Mouse (Mus musculus): ENCODE measurements around the gene Synpo2. TPM values are rescaled to one million over a fixed set of nuclear protein-coding genes. Genes with fewer than 3 reads are reported as not detected.

The Synpo2 gene
- polyA plus RNA-seq, 1 experiment from 2014 or later: 5.1 TPM

DNA sequence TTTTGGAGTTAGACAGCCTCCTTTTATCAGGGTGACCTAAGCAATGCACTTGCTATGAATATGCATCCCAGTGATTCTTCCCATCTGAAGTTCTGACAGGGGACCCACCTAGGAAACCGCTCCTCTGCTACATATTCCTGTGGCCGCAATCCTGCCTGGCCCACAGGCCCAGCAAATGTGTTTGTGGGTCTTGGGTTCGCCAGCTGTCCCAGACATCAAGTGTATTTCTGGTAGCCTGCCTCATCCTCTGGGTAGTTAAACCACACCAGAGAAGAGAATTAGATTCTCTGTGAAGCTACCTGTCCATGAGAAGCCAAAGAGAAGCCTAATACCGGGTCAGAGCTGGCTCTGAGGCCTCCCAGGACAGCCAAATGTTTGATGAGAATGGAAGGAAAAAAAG, 90.0 kb downstream of the Synpo2 start:
- Histone ChIP-seq H3K4me3 (replicated peaks; ENCODE audit: low read depth, low read length) (no peak overlapping the region), H3K27ac (no peak overlapping the region), H3K9ac (ENCODE audit: low read depth, low read length) (no peak overlapping the region), H3K36me3 (ENCODE audit: insufficient read depth, low read length) (no peaks in the 10 kb centered on the region), H3K4me1 (replicated peaks; ENCODE audit: insufficient read depth, low read length) (no peaks in the 10 kb centered on the region), H3K4me2 (ENCODE audit: low read length) (no peak overlapping the region), H3K27me3 (ENCODE audit: insufficient read depth, low read length) (no peaks in the 10 kb centered on the region), H3K9me3 (replicated peaks; ENCODE audit: low read length) (no peaks in the 10 kb centered on the region)
- ATAC-seq (replicated peaks; ENCODE audit: low FRiP score, low read depth) (no peak), DNase-seq (ENCODE audit: low spot score) (no peak)
- WGBS: 88% methylated on average over 4 of the region's 4 CpGs
- no peak for TF ChIP-seq CTCF (IDR thresholded peaks at IDR 0.05; ENCODE audit: low read depth)

DNA sequence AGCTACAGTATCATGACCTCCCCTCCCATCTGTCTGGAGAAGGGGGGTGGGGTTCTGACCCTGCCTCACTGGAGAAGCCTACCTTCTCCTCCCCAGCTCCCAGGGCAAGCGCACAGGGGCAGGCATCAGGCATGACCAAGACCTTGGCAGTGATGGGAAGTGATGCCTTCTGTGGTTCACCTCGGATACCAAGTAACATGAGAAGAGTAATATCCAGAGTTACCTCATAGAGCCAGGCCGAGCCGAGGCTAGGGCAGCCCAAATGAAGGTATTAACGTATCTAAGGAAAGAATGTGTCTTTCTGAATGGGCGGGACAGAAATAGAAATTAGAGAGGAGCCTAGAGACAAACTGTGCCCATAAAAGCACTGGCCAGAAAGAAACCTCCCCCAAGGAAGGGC, 92.5 kb downstream of the Synpo2 start:
- H3K27me3 ChIP-seq (ENCODE audit: insufficient read depth, low read length): no peaks in the 10 kb centered on the region
- WGBS: 54% methylated on average over 6 of the region's 6 CpGs
- H3K9ac ChIP-seq (ENCODE audit: low read depth, low read length): no peak overlapping the region
- H3K4me3 ChIP-seq (replicated peaks; ENCODE audit: low read depth, low read length): no peak overlapping the region
- no peaks in the 10 kb centered on the region for H3K9me3 ChIP-seq (replicated peaks; ENCODE audit: low read length)
- H3K27ac ChIP-seq: no peak overlapping the region
- no peak overlapping the region for H3K4me2 ChIP-seq (ENCODE audit: low read length)
- DNase-seq (ENCODE audit: low spot score): no peak
- no peak for TF ChIP-seq CTCF (IDR thresholded peaks at IDR 0.05; ENCODE audit: low read depth)
- H3K36me3 ChIP-seq (ENCODE audit: insufficient read depth, low read length): no peaks in the 10 kb centered on the region
- ATAC-seq (replicated peaks; ENCODE audit: low FRiP score, low read depth): no peak
- H3K4me1 ChIP-seq (replicated peaks; ENCODE audit: insufficient read depth, low read length): 0 out of 2 replicates have a peak, but pooled peaks cover 2% of the 10 kb centered on the region

DNA sequence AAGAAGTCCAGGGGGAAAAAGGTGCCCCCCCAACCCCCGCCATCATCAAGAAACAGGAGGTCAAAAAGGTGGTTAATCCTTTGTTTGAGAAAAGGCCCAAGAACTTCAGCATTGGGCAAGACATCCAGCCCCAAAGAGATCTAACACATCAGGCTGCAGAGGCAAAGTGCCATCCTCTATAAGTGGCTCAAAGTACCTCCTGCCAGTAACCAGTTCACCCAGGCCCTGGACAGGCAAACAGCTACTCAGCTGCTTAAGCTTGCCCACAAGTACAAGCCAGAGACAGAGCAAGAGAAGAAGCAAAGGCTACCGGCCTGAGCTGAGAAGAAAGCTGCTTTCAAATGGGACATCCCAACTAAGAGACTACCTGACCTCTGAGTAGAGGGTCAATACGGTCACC, 93.7 kb downstream of the Synpo2 start:
- no peak overlapping the region for H3K4me3 ChIP-seq (replicated peaks; ENCODE audit: low read depth, low read length)
- H3K9ac ChIP-seq (ENCODE audit: low read depth, low read length): no peak overlapping the region
- no peaks in the 10 kb centered on the region for H3K36me3 ChIP-seq (ENCODE audit: insufficient read depth, low read length)
- H3K27ac ChIP-seq: no peak overlapping the region
- no peaks in the 10 kb centered on the region for H3K27me3 ChIP-seq (ENCODE audit: insufficient read depth, low read length)
- WGBS: 84% methylated on average over 3 of the region's 3 CpGs
- H3K9me3 ChIP-seq (replicated peaks; ENCODE audit: low read length): no peaks in the 10 kb centered on the region
- no peak for DNase-seq (ENCODE audit: low spot score)
- no peak for TF ChIP-seq CTCF (IDR thresholded peaks at IDR 0.05; ENCODE audit: low read depth)
- no peak for ATAC-seq (replicated peaks; ENCODE audit: low FRiP score, low read depth)
- H3K4me2 ChIP-seq (ENCODE audit: low read length): no peak overlapping the region
- H3K4me1 ChIP-seq (replicated peaks; ENCODE audit: insufficient read depth, low read length): 0 out of 2 replicates have a peak, but pooled peaks cover 3% of the 10 kb centered on the region

DNA sequence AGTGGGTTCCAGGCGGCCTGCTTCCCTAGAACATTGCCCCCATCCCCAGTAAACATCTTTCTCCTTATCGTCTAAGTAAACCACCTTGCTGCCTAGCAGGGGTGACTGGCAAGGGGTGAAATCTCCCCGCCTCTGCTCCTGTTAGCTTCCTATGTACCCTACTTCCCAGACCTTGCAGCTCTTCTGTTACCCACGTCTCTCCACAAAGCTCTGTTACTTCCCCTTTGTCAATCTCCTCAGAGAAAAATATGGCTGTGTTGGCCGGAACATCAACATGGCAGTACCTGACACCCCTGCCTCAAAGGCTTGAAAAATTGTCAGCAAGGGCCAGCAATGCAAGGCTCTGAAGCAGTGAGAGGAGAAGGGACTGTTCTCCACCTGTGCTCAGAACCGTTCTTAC, 94.9 kb downstream of the Synpo2 start:
- H3K27me3 ChIP-seq (ENCODE audit: insufficient read depth, low read length): no peaks in the 10 kb centered on the region
- H3K9ac ChIP-seq (ENCODE audit: low read depth, low read length): no peak overlapping the region
- no peaks in the 10 kb centered on the region for H3K9me3 ChIP-seq (replicated peaks; ENCODE audit: low read length)
- TF ChIP-seq CTCF (IDR thresholded peaks at IDR 0.05; ENCODE audit: low read depth): no peak
- 81% methylated on average over 6 of the region's 6 CpGs for WGBS
- no peak overlapping the region for H3K4me3 ChIP-seq (replicated peaks; ENCODE audit: low read depth, low read length)
- H3K27ac ChIP-seq: no peak overlapping the region
- no peaks in the 10 kb centered on the region for H3K36me3 ChIP-seq (ENCODE audit: insufficient read depth, low read length)
- H3K4me1 ChIP-seq (replicated peaks; ENCODE audit: insufficient read depth, low read length): 0 out of 2 replicates have a peak, but pooled peaks cover 3% of the 10 kb centered on the region
- DNase-seq (ENCODE audit: low spot score) (no peak), ATAC-seq (replicated peaks; ENCODE audit: low FRiP score, low read depth) (no peak)
- H3K4me2 ChIP-seq (ENCODE audit: low read length): no peak overlapping the region

DNA sequence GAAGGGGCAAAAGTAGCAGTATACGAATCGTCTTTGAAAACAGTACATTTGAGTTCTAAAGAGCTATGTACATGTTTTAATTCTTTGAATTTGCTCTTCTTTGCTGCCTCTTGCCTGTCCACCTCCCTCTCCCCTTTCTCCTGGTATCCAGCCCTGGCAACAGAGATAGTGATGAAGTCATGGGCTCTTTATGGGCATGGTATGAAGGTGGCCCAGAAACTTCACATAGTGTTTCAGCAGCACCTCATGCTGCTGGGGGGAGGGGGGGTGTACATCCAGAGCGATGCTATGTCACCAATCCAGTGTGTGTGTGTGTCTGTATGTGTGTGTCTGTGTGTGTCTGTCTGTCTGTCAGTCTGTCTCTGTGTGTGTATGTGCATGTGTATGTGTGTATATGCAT, 95.8 kb downstream of the Synpo2 start:
- H3K4me3 ChIP-seq (replicated peaks; ENCODE audit: low read depth, low read length): no peak overlapping the region
- no peak overlapping the region for H3K9ac ChIP-seq (ENCODE audit: low read depth, low read length)
- no peak overlapping the region for H3K27ac ChIP-seq
- H3K36me3 ChIP-seq (ENCODE audit: insufficient read depth, low read length): no peaks in the 10 kb centered on the region
- TF ChIP-seq CTCF (IDR thresholded peaks at IDR 0.05; ENCODE audit: low read depth): no peak
- DNase-seq (ENCODE audit: low spot score): no peak
- WGBS: 87% methylated on average over 3 of the region's 3 CpGs
- no peak; the same call in 1 of the 2 replicates for ATAC-seq (replicated peaks; ENCODE audit: low FRiP score, low read depth)
- H3K9me3 ChIP-seq (replicated peaks; ENCODE audit: low read length): no peaks in the 10 kb centered on the region
- H3K4me1 ChIP-seq (replicated peaks; ENCODE audit: insufficient read depth, low read length): 0 out of 2 replicates have a peak, but pooled peaks cover 3% of the 10 kb centered on the region
- no peak overlapping the region for H3K4me2 ChIP-seq (ENCODE audit: low read length)
- H3K27me3 ChIP-seq (ENCODE audit: insufficient read depth, low read length): no peaks in the 10 kb centered on the region

DNA sequence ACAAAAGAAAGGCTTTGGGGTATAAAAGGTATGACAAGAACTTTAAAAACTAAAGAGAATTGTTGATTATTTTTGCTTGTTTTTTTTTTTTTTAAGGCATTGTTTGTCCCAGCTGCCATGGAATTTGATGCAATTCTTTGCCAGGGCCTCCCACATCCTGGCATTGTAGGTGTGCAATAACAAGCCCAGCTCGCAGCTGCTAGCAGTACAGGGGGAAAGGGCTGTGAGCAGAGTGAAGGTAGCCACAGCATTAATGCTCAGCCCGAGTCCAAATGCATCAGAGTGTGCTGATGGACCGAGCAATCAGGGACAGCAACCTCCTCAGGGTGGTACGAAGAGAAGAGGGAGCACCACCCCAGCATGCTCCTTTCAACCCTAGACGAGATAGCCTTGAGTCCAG, 96.3 kb downstream of the Synpo2 start:
- H3K4me1 ChIP-seq (replicated peaks; ENCODE audit: insufficient read depth, low read length): 0 out of 2 replicates have a peak, but pooled peaks cover 3% of the 10 kb centered on the region
- no peak overlapping the region for H3K4me3 ChIP-seq (replicated peaks; ENCODE audit: low read depth, low read length)
- H3K36me3 ChIP-seq (ENCODE audit: insufficient read depth, low read length): no peaks in the 10 kb centered on the region
- WGBS: 69% methylated on average over 5 of the region's 5 CpGs
- H3K27me3 ChIP-seq (ENCODE audit: insufficient read depth, low read length): no peaks in the 10 kb centered on the region
- H3K4me2 ChIP-seq (ENCODE audit: low read length): no peak overlapping the region
- H3K9ac ChIP-seq (ENCODE audit: low read depth, low read length): no peak overlapping the region
- ATAC-seq (replicated peaks; ENCODE audit: low FRiP score, low read depth) (no peak), DNase-seq (ENCODE audit: low spot score) (no peak)
- no peak for TF ChIP-seq CTCF (IDR thresholded peaks at IDR 0.05; ENCODE audit: low read depth)
- no peak overlapping the region for H3K27ac ChIP-seq
- no peaks in the 10 kb centered on the region for H3K9me3 ChIP-seq (replicated peaks; ENCODE audit: low read length)

Measured in kidney, postnatal 0 days (tissue).